Mouse (Mus musculus) liver, adult 2 months (tissue): ENCODE data around the gene Cdk5rap3. TPM values are rescaled to one million over a fixed set of nuclear protein-coding genes. Genes with fewer than 3 reads are reported as not detected.

Experiments used
- DNase-seq: peaks from one replicate; pipeline ENCODE4 v3.0.0-alpha.2; 2011; ENCODE audit warnings: low read depth, low spot score; ENCODE audit errors: extremely low read depth
- H3K27ac ChIP-seq: fragments of 200-500 bp; replicated peaks from 2 replicates; pipeline ENCODE4 v1.5.1; 2012; ENCODE audit warnings: low read depth, mild to moderate bottlenecking, control low read depth, inconsistent platforms, low read length; ENCODE audit not compliant: insufficient read depth
- H3K27me3 ChIP-seq: fragments of 200-500 bp; 2 replicates; pipeline ENCODE4 v1.6.1; 2012; ENCODE audit warnings: mild to moderate bottlenecking, moderate library complexity, low read length, inconsistent platforms; ENCODE audit not compliant: control insufficient read depth, insufficient read depth
- H3K36me3 ChIP-seq: fragments of 200-500 bp; 2 replicates; pipeline ENCODE4 v1.6.1; 2012; ENCODE audit warnings: low read length, inconsistent platforms; ENCODE audit not compliant: control insufficient read depth, insufficient read depth
- H3K4me1 ChIP-seq: fragments of 200-500 bp; 2 replicates; pipeline ENCODE4 v1.6.1; 2011; ENCODE audit warnings: low read length; ENCODE audit not compliant: control insufficient read depth, insufficient read depth
- H3K4me3 ChIP-seq: fragments of 200-500 bp; 2 replicates; pipeline ENCODE4 v1.5.1; 2011; ENCODE audit warnings: low read depth, mild to moderate bottlenecking, control low read depth, low read length, moderate library complexity; ENCODE audit not compliant: insufficient read depth
- H3K79me2 ChIP-seq: fragments of 200-500 bp; 2 replicates; pipeline ENCODE4 v1.6.1; 2012; ENCODE audit warnings: inconsistent platforms, mild to moderate bottlenecking, low read length, moderate library complexity; ENCODE audit not compliant: control insufficient read depth, insufficient read depth
- H3K9ac ChIP-seq: fragments of 200-500 bp; 2 replicates; pipeline ENCODE4 v1.6.1; 2012; ENCODE audit warnings: low read depth, mild to moderate bottlenecking, control low read depth, inconsistent platforms, low read length
- CTCF ChIP-seq: fragments of 200-500 bp; IDR thresholded peaks from 2 replicates; pipeline ENCODE4 v1.5.1; 2011; ENCODE audit warnings: low read depth, low read length, control low read depth
- POLR2A ChIP-seq: fragments of 200-500 bp; IDR thresholded peaks from 2 replicates; pipeline ENCODE4 v1.6.1; 2011; ENCODE audit warnings: low read length, control low read depth; ENCODE audit not compliant: insufficient read depth; ENCODE audit errors: extremely low read depth
- WGBS: fragments of 180-500 bp; shearing (Covaris S2); methylation state at CpG from one replicate; pipeline ENCODE4 v1.1.7; 2018; 5-methylcytosine and 5-hydroxymethylcytosine counted together
- polyA plus RNA-seq: library from polyadenylated mRNA; depleted of rRNA; stranded (reverse); fragments of >200 nt; gene quantifications from 2 replicates; pipeline ENCODE4 v1.2.3, GENCODE M21; 2012
- total RNA-seq: library from RNA; depleted of rRNA; stranded (reverse); fragments of >200 nt; gene quantifications from 2 replicates; pipeline ENCODE4 v1.2.3, GENCODE M21; 2014

Gene Cdk5rap3
- total and polyA plus RNA-seq, 2 experiments, result 50.5 to 52.2 TPM

DNA sequence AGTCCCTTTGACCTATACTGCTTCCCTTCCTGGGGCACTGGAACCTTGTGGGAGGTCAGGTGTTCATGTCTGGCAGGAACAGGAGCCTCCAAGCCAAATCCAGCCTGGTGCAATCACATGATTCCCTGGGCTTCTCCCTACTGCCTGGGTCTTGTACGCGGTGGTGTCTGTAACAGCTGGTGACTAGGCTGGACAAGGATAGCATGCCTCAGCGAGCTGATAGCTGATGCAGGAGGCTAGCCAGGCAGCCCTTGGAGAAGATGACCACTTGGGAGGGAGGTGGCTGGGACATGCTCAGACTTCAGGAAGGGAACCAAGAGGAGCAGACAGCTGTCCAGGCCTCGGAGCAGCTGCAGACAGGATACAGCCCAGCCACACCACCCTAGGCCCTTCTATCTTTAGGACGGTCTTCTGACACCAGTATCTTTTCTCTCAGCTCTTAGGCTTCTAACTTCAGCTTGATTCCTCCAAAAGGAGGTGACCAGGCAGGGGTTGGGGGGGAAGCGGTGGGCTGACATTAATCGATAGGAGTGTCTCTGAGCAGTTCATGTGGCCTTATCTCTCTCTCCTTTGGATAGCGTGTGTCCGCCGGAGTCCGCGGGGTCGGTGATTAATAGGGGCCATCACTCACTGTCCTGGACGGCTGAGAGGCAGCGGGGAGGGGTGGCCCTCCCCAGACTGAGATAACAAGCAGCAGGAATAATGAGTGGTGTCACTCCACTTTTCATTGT, 9.7 kb downstream of the Cdk5rap3 start:
- Histone ChIP-seq H3K4me3 (no peak overlapping the region), H3K27me3 (no peaks in the 10 kb centered on the region), H3K36me3 (peaks cover 11% of the 10 kb centered on the region; the same call in 1 of the 2 replicates), H3K27ac (0 out of 2 replicates have a peak overlapping the region, but pooled peaks have one; percentile 7), H3K4me1 (no peaks in the 10 kb centered on the region), H3K79me2 (no peaks in the 10 kb centered on the region), H3K9ac (no peak overlapping the region)
- 60% methylated on average over 15 of the region's 15 CpGs for WGBS
- peak; percentile 57 for DNase-seq
- TF ChIP-seq POLR2A (no peak), CTCF (no peak)

DNA sequence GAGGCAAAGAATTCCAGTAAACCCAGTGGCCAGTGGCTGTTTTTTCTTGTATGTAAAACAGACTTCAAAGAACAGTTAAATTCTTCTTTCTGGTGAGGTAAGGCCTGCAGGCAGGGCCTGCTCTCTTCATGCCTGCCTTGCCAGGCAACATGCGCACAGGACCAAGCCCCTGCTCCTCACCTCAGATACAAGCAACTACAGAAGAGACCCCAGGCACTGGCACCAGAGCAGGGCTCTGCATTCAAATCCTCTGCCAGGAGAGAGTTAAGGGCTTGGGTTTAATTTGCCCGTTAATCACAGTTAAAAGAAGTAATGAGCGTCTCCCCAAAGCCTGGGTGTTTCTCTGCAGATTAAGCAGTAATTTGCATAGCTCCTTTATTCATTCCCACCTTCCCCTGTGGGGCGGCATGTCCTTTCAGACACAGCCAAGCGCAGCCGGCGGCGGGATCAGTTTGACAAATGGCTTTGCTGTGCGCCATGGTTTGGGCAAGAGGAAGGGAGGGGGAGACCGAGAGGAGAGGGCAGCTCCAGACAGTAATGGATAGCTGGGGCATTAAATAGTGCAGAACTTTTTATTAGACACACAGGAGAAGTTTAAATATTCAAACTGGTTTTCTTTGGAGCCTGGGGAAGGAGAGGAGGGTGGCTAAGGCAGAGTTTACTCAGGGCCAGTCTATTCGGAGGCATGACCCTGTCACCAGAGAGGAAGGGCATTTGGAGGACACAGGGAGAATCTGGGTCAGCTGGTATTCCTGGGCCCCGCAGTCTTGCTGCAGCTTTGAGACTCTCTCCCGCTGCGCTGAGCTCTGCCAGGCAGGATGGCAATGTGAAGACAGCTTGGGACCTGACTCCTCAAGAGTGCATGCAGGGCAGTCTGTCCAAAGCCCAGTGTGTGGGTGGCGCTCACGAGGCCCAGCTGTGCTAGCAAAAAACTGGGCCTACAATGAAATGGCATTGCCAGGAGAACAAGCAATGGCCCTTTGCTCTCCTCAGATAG, 13.4 kb downstream of the Cdk5rap3 start:
- no peak for DNase-seq
- Histone ChIP-seq H3K79me2 (no peaks in the 10 kb centered on the region), H3K27ac (no peak overlapping the region), H3K4me3 (no peak overlapping the region), H3K36me3 (no peaks in the 10 kb centered on the region; the same call in 1 of the 2 replicates), H3K27me3 (no peaks in the 10 kb centered on the region), H3K4me1 (no peaks in the 10 kb centered on the region), H3K9ac (no peak overlapping the region)
- WGBS, result 71% methylated on average over 16 of the region's 16 CpGs
- TF ChIP-seq CTCF, result no peak
- no peak for TF ChIP-seq POLR2A

DNA sequence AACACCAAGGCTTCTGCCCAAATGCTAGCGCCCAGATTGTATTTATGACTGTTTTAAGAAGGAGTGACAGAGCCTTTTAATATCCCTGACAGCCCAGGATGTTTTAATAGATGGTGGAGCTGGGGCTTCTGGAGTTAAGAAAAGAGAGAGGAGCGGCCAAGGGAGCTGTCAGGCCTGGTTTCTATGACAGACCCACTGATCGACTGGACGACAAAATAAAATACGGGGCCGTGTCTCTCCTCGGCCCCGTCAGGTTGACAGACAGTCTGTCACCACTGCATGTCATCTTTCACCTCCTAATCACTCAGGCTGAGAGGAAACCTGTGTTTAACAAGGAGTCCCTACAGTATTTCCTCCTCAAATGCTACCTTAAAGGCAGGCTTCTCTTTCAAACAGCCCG, 15.0 kb downstream of the Cdk5rap3 start:
- Histone ChIP-seq H3K27ac (no peak overlapping the region), H3K4me1 (no peaks in the 10 kb centered on the region), H3K9ac (no peak overlapping the region), H3K4me3 (no peak overlapping the region), H3K27me3 (no peaks in the 10 kb centered on the region), H3K79me2 (no peaks in the 10 kb centered on the region), H3K36me3 (no peaks in the 10 kb centered on the region)
- 89% methylated on average over 9 of the region's 9 CpGs for WGBS
- TF ChIP-seq POLR2A, result no peak
- no peak for TF ChIP-seq CTCF
- DNase-seq, result no peak

GRCm38 (mm10) chr11:96899449-96900306, 16.6 kb downstream of the Cdk5rap3 start:
- Histone ChIP-seq H3K9ac (no peak overlapping the region), H3K79me2 (no peaks in the 10 kb centered on the region), H3K27ac (no peak overlapping the region), H3K4me1 (no peaks in the 10 kb centered on the region), H3K36me3 (no peaks in the 10 kb centered on the region), H3K4me3 (no peak overlapping the region), H3K27me3 (no peaks in the 10 kb centered on the region)
- TF ChIP-seq POLR2A, result no peak
- no peak for TF ChIP-seq CTCF
- WGBS, result 67% methylated on average over 13 of the region's 13 CpGs
- no peak for DNase-seq

DNA sequence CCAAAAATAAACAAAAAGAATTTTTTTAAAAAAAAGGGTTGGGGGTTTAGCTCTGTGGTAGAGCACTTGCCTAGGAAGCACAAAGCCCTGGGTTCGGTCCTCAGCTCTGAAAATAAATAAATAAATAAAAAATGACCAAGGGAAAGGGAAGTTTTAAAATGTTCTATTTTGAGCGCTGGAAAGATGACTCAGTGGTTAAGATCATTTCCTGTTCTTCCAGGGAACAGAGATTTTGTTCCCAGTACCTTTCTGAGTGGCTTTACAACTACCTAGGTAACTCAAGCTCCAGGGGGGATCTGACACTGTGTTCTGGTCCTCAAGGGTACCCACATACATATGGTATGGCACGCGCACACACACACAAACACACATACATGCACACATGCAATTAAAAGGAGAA, 20.4 kb downstream of the Cdk5rap3 start:
- no peak for DNase-seq
- Histone ChIP-seq H3K4me1 (no peaks in the 10 kb centered on the region), H3K36me3 (no peaks in the 10 kb centered on the region), H3K9ac (no peak overlapping the region), H3K4me3 (no peak overlapping the region), H3K79me2 (no peaks in the 10 kb centered on the region), H3K27me3 (no peaks in the 10 kb centered on the region), H3K27ac (no peak overlapping the region)
- no peak for TF ChIP-seq CTCF
- no peak for TF ChIP-seq POLR2A
- 80% methylated on average over 4 of the region's 4 CpGs for WGBS
